8 mouse cellular contexts compared by ENCODE assay signal in genomic region chr5:105925568-105926255, GRCm38 (mm10). TPM values are rescaled to one million over a fixed set of nuclear protein-coding genes. Genes with fewer than 3 reads are reported as not detected.
DNase-seq lines count a peak whose midpoint lies in the region; ATAC-seq and TF ChIP-seq lines count a peak whose summit lies in the region.
"Had no signal": no experiment of that assay in that cellular context is flagged by ENCODE, and none has a peak within 500 bp of the region (broad histone marks: within the 10 kb centered on the region; RNA-seq: fewer than 3 reads in every experiment).

No protein-coding gene starts in this region.

- H3K36me3 ChIP-seq in ES-E14 (ENCODE audit: control insufficient read depth, insufficient read depth, low read length, poor library complexity, severe bottlenecking), result no peaks in the 10 kb centered on the region
- H3K36me3 ChIP-seq in midbrain, embryonic 15.5 days (replicated peaks), result no peaks in the 10 kb centered on the region

- no peaks in the 10 kb centered on the region for H3K4me1 ChIP-seq in ES-E14 (ENCODE audit: control insufficient read depth in 2 of 2, insufficient read depth in 2 of 2, low read length in 2 of 2, poor library complexity in 1 of 2)
- H3K4me1 ChIP-seq in midbrain, embryonic 15.5 days, result peaks cover 13% of the 10 kb centered on the region

- no peak for TF ChIP-seq POLR2A in brain, embryonic 14.5 days (IDR thresholded peaks at IDR 0.05; ENCODE audit: borderline replicate concordance, extremely low read depth, insufficient read depth, insufficient read length, poor library complexity, severe bottlenecking)

- peak; percentile 50 for TF ChIP-seq CTCF in left cerebral cortex, adult 2 months (IDR thresholded peaks at IDR 0.05)
- TF ChIP-seq CTCF in brain, embryonic 14.5 days (IDR thresholded peaks at IDR 0.05; ENCODE audit: borderline replicate concordance, extremely low read depth, insufficient read depth, insufficient read length), result peak; percentile 59; the same call in 1 of the 2 replicates

- peak; percentile 68; the same call in 1 of the 2 replicates for ATAC-seq in midbrain, embryonic 15.5 days (replicated peaks)

- no peak overlapping the region for H3K27ac ChIP-seq in left cerebral cortex, adult 2 months
- H3K27ac ChIP-seq in ES-E14 (ENCODE audit: insufficient read depth, low read depth, low read length, poor library complexity, severe bottlenecking), result no peak overlapping the region
- no peak overlapping the region for H3K27ac ChIP-seq in midbrain, embryonic 15.5 days

- no peak for DNase-seq in left cerebral cortex, adult 2 months (ENCODE audit: extremely low spot score in 1 of 2, low spot score in 2 of 2)
- DNase-seq in left cerebral cortex, postnatal 14 days (ENCODE audit: low spot score in 2 of 2), result no peak
- DNase-seq in ES-E14 (ENCODE audit: low read depth, low spot score), result no peak
- peak; percentile 47 for DNase-seq in brain, embryonic 14.5 days (ENCODE audit: low read depth)
- no peak for DNase-seq in spleen, adult 12 weeks (ENCODE audit: low spot score)
- DNase-seq in adrenal gland, postnatal 25 days, result no peak
- DNase-seq: cerebellum, postnatal 36 days had no signal

- in situ Hi-C loops in ES-E14 (cut with MboI; ENCODE audit: low sequenced_read_pairs in 2 of 2, unreplicated experiment in 2 of 2), result no loop called here

- H3K9ac ChIP-seq in ES-E14 (ENCODE audit: insufficient read depth, low read depth, low read length, poor library complexity, severe bottlenecking), result no peak overlapping the region
- H3K9ac ChIP-seq in midbrain, embryonic 15.5 days, result no peak overlapping the region

- no peak overlapping the region for H3K4me3 ChIP-seq in left cerebral cortex, adult 2 months
- H3K4me3 ChIP-seq in ES-E14 (ENCODE audit: insufficient read depth in 1 of 2, low read depth in 1 of 2, low read length in 2 of 2, poor library complexity in 1 of 2, severe bottlenecking in 1 of 2), result no peak overlapping the region
- H3K4me3 ChIP-seq in midbrain, embryonic 15.5 days, result no peak overlapping the region

- no peaks in the 10 kb centered on the region for H3K27me3 ChIP-seq in midbrain, embryonic 15.5 days (replicated peaks)

- intact Hi-C loops in left cerebral cortex, adult 2 months (cut with DNase I), result no loop called here
- intact Hi-C loops in left cerebral cortex, postnatal 14 days (cut with DNase I), result no loop called here

- H3K9me3 ChIP-seq in ES-E14 (ENCODE audit: control insufficient read depth, insufficient read depth, low read depth, low read length), result no peaks in the 10 kb centered on the region
- no peaks in the 10 kb centered on the region for H3K9me3 ChIP-seq in midbrain, embryonic 15.5 days

- 65% methylated on average over 14 of the region's 14 CpGs for WGBS in midbrain, embryonic 15.5 days

- no peak overlapping the region for H3K4me2 ChIP-seq in midbrain, embryonic 15.5 days

TF ChIP-seq in ES-E14, 5 proteins besides CTCF, POLR2A, EP300 and RAD21:
- no peak for TF ChIP-seq CHD2 (IDR thresholded peaks at IDR 0.05; ENCODE audit: low read depth, low read length)
- TF ChIP-seq HCFC1 (IDR thresholded peaks at IDR 0.05; ENCODE audit: borderline replicate concordance, insufficient read depth, low read length), result no peak
- no peak for TF ChIP-seq ZNF384 (IDR thresholded peaks at IDR 0.05; ENCODE audit: low read depth, low read length)
- TF ChIP-seq MAFK (IDR thresholded peaks at IDR 0.05; ENCODE audit: insufficient read depth, low read depth, low read length), result no peak
- TF ChIP-seq ZC3H11A (IDR thresholded peaks at IDR 0.05; ENCODE audit: borderline replicate concordance, low read depth, low read length), result peak; percentile 43; the same call in 1 of the 2 replicates

RNA-seq across cellular contexts. Expression of gene Zfp326, which starts 49.3 kb away (rescaled TPM):
- 10 to 100 TPM; 35.9 to 37.9 TPM for total RNA-seq in left cerebral cortex, adult 2 months (2021)
- total RNA-seq in left cerebral cortex, postnatal 14 days (2021), result 10 to 100 TPM; 37.0 to 40.0 TPM
- total RNA-seq in ES-E14 (2012; rRNA removed), result 14.5 and 14.9 TPM in 2 replicates
- 51.5 and 58.9 TPM in 2 replicates for polyA plus RNA-seq in brain, embryonic 14.5 days (2012; rRNA removed)
- 44.3 and 53.0 TPM in 2 replicates for polyA plus RNA-seq in midbrain, embryonic 15.5 days (2015; fragmentation: Nextera tagmentation; extraction: Ambion mirVana)
- 28.6 and 32.1 TPM in 2 replicates for total RNA-seq in adrenal gland, postnatal 25 days (2021)
